Mouse (Mus musculus) liver, embryonic 16.5 days (tissue): ENCODE measurements at regions not wholly inside any gene's neighbourhood (a gene's known extent, or its start where the extent isn't known, plus 50 kb on each side); places are given as distances from the start of the nearest gene placed in this dataset.

Source experiments
- ATAC-seq: fragments of 200-750 bp; cut with Nextera tagmentation; 2 replicates; pipeline ENCODE4 v1.8.0; 2017; ENCODE audit warnings: low read depth, mild to moderate bottlenecking, moderate number of reproducible peaks, moderate library complexity
- H3K27ac ChIP-seq: fragments of 300-500 bp; sonication (generic); 2 replicates; pipeline ENCODE4 v1.5.1; 2014; ENCODE audit warnings: mild to moderate bottlenecking, low read length
- H3K27me3 ChIP-seq: fragments of 300-500 bp; sonication (generic); 2 replicates; pipeline ENCODE4 v1.6.1; 2014; ENCODE audit warnings: low read depth, low read length, mixed read lengths; ENCODE audit not compliant: control insufficient read depth, insufficient read depth
- H3K36me3 ChIP-seq: fragments of 300-500 bp; sonication (generic); 2 replicates; pipeline ENCODE4 v1.6.1; 2014; ENCODE audit warnings: mild to moderate bottlenecking; ENCODE audit not compliant: control insufficient read depth, insufficient read depth
- H3K4me1 ChIP-seq: fragments of 300-500 bp; sonication (generic); 2 replicates; pipeline ENCODE4 v1.6.1; 2014; ENCODE audit warnings: low read depth, low read length, mixed read lengths; ENCODE audit not compliant: control insufficient read depth
- H3K4me2 ChIP-seq: fragments of 300-500 bp; sonication (generic); 2 replicates; pipeline ENCODE4 v1.6.1; 2014; ENCODE audit warnings: low read depth, low read length, mixed read lengths
- H3K4me3 ChIP-seq: fragments of 300-500 bp; sonication (generic); 2 replicates; pipeline ENCODE4 v1.5.1; 2014; ENCODE audit warnings: low read depth, mild to moderate bottlenecking, low read length
- H3K9ac ChIP-seq: fragments of 300-500 bp; sonication (generic); 2 replicates; pipeline ENCODE4 v1.6.1; 2014; ENCODE audit warnings: low read depth, low read length
- H3K9me3 ChIP-seq: fragments of 300-500 bp; sonication (generic); replicated peaks from 2 replicates; pipeline ENCODE4 v1.6.1; 2016; ENCODE audit warnings: low read length; ENCODE audit not compliant: control insufficient read depth
- WGBS: fragments of 180-500 bp; shearing (Covaris S2); extraction: QIAGEN DNeasy Blood & Tissue Kit; methylation state at CpG from one replicate; pipeline ENCODE4 v1.1.7; 2014; ENCODE audit not compliant: insufficient replicate concordance; 5-methylcytosine and 5-hydroxymethylcytosine counted together

- Histone ChIP-seq H3K4me1 (no peaks in the 10 kb centered on the region), H3K27ac (no peak overlapping the region), H3K27me3 (no peaks in the 10 kb centered on the region), H3K4me2 (no peak overlapping the region), H3K4me3 (no peak overlapping the region), H3K9ac (no peak overlapping the region), H3K9me3 (no peaks in the 10 kb centered on the region), H3K36me3 (no peaks in the 10 kb centered on the region)
- no peak for ATAC-seq
- 61% methylated on average over 7 of the region's 7 CpGs for WGBS
Observed at GRCm38 (mm10) chr2:79060320-79060719, 192.4 kb downstream of the Ube2e3 start.

GRCm38 (mm10) chr2:79061645-79062044, 193.6 kb upstream of the Itga4 start:
- no peak for ATAC-seq
- Histone ChIP-seq H3K4me3 (no peak overlapping the region), H3K4me1 (no peaks in the 10 kb centered on the region), H3K9ac (no peak overlapping the region), H3K27me3 (no peaks in the 10 kb centered on the region), H3K36me3 (no peaks in the 10 kb centered on the region), H3K27ac (no peak overlapping the region), H3K4me2 (no peak overlapping the region), H3K9me3 (no peaks in the 10 kb centered on the region)
- WGBS: 68% methylated on average over 4 of the region's 4 CpGs

- Histone ChIP-seq H3K4me1 (no peaks in the 10 kb centered on the region), H3K27me3 (no peaks in the 10 kb centered on the region), H3K27ac (no peak overlapping the region), H3K9me3 (no peaks in the 10 kb centered on the region), H3K4me2 (no peak overlapping the region), H3K4me3 (no peak overlapping the region), H3K9ac (no peak overlapping the region), H3K36me3 (no peaks in the 10 kb centered on the region)
- 73% methylated on average over 6 of the region's 6 CpGs for WGBS
- no peak for ATAC-seq
Observed at GRCm38 (mm10) chr2:79062196-79062636, 193.0 kb upstream of the Itga4 start.

GRCm38 (mm10) chr2:79063641-79064040, 191.6 kb upstream of the Itga4 start:
- no peaks in the 10 kb centered on the region for H3K27me3 ChIP-seq
- no peak overlapping the region for H3K9ac ChIP-seq
- WGBS: 29% methylated on average over 2 of the region's 2 CpGs
- no peak overlapping the region for H3K4me3 ChIP-seq
- no peak for ATAC-seq
- H3K27ac ChIP-seq: no peak overlapping the region
- no peaks in the 10 kb centered on the region for H3K36me3 ChIP-seq
- H3K4me1 ChIP-seq: no peaks in the 10 kb centered on the region
- no peak overlapping the region for H3K4me2 ChIP-seq
- no peaks in the 10 kb centered on the region for H3K9me3 ChIP-seq

- 40% methylated on average over 1 of the region's 1 CpGs for WGBS
- Histone ChIP-seq H3K27ac (no peak overlapping the region), H3K9me3 (no peaks in the 10 kb centered on the region)
Observed at GRCm38 (mm10) chr2:79065321-79065720, 189.9 kb upstream of the Itga4 start.

GRCm38 (mm10) chr2:79076115-79076514, 179.1 kb upstream of the Itga4 start:
- Histone ChIP-seq H3K36me3 (no peaks in the 10 kb centered on the region), H3K4me3 (no peak overlapping the region), H3K27me3 (no peaks in the 10 kb centered on the region), H3K9ac (no peak overlapping the region), H3K4me1 (no peaks in the 10 kb centered on the region), H3K4me2 (no peak overlapping the region), H3K27ac (no peak overlapping the region), H3K9me3 (no peaks in the 10 kb centered on the region)
- WGBS: 37% methylated on average over 2 of the region's 2 CpGs
- no peak for ATAC-seq

More at GRCm38 (mm10) chr2:79065321-79065720, 189.9 kb upstream of the Itga4 start:
- Histone ChIP-seq H3K27me3 (no peaks in the 10 kb centered on the region), H3K36me3 (no peaks in the 10 kb centered on the region), H3K9ac (no peak overlapping the region), H3K4me3 (no peak overlapping the region), H3K4me1 (no peaks in the 10 kb centered on the region), H3K4me2 (no peak overlapping the region)
- ATAC-seq: no peak

GRCm38 (mm10) chr2:79078836-79079394, 176.3 kb upstream of the Itga4 start:
- Histone ChIP-seq H3K4me1 (no peaks in the 10 kb centered on the region), H3K27ac (no peak overlapping the region), H3K27me3 (no peaks in the 10 kb centered on the region), H3K9me3 (no peaks in the 10 kb centered on the region), H3K4me3 (no peak overlapping the region), H3K36me3 (no peaks in the 10 kb centered on the region), H3K4me2 (no peak overlapping the region), H3K9ac (no peak overlapping the region)
- ATAC-seq: no peak
- 30% methylated on average over 5 of the region's 5 CpGs for WGBS

GRCm38 (mm10) chr2:79081769-79082168, 173.5 kb upstream of the Itga4 start:
- Histone ChIP-seq H3K27ac (no peak overlapping the region), H3K9me3 (no peaks in the 10 kb centered on the region), H3K27me3 (no peaks in the 10 kb centered on the region), H3K4me3 (no peak overlapping the region), H3K4me2 (no peak overlapping the region), H3K4me1 (no peaks in the 10 kb centered on the region), H3K9ac (no peak overlapping the region), H3K36me3 (no peaks in the 10 kb centered on the region)
- WGBS: 63% methylated on average over 2 of the region's 2 CpGs
- no peak for ATAC-seq

GRCm38 (mm10) chr2:79086280-79086679, 168.9 kb upstream of the Itga4 start:
- Histone ChIP-seq H3K36me3 (no peaks in the 10 kb centered on the region), H3K9me3 (no peaks in the 10 kb centered on the region), H3K4me1 (peaks cover 3% of the 10 kb centered on the region; the same call in 1 of the 2 replicates), H3K27ac (no peak overlapping the region), H3K9ac (no peak overlapping the region), H3K4me2 (no peak overlapping the region), H3K4me3 (no peak overlapping the region), H3K27me3 (no peaks in the 10 kb centered on the region)
- 77% methylated on average over 4 of the region's 4 CpGs for WGBS
- no peak for ATAC-seq
